Mouse (Mus musculus) thymus, adult 18-20 months (tissue): ENCODE results near the gene Klhl3.

Source experiments
- DNase-seq, 2 experiments: peaks; one replicate each; pipeline ENCODE4 v3.0.0; 2022; ENCODE audit warnings: mixed read lengths in 2 of 2

Klhl3 gene

GRCm38 (mm10) chr13:58012067-58012925, 101.1 kb downstream of the Klhl3 start:
- DNase-seq: no peak

DNA sequence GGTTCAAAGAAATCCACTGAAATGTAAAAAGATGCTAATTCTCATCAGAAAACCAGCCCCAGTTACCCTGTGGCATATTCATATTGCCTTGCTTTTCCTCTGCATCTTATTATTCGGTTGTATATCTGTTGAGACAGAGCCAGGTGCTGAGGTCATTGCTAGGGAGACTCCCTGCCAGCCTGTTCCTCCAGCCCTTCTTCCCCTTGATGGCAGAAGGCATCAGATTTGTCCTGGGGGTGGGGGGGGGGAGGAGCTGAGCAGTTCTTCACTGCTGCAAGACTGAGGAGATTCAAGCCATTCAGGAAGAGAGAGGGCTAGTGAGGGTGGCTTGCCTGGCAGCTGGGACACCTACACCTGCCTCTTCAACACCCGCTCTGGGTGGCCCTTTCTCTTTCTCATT, 101.9 kb downstream of the Klhl3 start:
- no peak for DNase-seq

GRCm38 (mm10) chr13:58010416-58010815, 103.0 kb downstream of the Klhl3 start:
- DNase-seq: no peak

DNA sequence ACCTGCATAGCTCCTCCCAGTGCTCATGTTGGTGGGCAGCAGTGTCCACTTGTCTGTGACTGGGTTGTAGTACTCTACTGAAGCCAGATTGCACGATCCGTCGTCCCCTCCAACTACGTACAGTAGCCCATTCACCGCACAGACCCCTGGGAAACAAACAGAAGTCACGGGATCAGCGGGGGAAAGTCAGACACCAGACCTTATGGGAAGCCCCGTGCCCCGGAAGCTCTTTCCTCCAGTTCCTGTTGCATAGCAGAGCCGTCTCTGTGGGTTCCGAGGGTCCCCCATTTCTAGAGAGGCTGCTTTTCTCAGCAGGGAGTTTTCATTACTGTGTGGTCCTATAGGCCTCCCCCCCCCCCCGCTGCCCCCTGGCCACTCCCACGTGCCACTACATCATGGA, 104.1 kb downstream of the Klhl3 start:
- no peak for DNase-seq

- DNase-seq: no peak
Observed at GRCm38 (mm10) chr13:58008038-58008364, 105.4 kb downstream of the Klhl3 start.

DNA sequence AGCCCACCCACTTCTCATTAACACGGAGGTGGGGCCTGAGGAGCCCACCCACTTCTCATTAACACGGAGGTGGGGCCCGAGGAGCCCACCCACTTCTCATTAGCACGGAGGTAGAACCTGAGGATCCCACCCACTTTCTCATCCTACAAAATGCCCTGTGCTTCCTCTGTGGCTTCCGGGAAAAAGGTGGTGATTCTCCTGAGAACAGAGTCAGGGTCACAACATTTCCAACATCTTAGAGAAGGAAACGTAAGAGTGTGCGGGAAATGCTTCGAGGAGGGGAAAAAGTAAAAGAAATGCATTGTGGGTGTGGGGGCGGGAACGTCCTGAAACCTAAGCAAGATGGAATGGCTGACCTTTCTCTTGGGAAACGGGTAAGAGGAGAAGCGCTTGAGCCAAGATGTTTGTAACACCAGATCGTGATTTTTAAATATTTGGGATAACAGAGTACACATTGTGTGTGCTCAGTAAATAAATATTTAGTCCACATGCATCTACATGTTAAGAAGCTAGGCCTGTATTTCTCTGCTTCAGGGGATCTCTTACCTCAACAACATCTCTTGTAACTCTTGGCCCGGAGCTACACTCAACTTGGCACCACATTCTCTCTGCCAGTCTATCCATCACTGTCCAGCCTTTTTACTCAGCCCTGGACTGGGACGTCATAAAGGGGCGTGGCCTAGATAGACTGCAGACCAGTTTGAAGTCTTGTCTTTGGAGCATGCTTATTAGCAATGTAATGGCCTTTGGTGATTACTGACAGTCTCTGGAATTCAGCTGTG, 105.9 kb downstream of the Klhl3 start:
- no peak for DNase-seq

DNA sequence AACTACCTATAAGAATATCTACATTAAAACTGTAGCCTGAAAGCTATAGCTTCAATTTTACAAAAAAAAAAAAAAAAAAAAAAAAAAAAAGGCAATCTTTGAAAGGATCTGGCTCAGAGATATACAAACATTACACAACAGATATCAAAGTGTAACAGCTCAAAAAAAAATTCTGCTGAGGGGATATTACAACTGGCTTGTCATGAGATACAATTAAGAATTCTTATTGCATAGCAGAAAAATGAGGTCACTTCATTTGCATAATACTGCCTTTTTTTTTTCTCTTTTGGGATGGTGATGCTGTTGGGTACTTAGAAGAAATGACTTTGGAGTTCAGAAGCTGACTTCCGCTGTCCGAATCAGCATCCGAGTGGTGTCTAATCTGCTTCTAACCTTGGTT, 111.6 kb downstream of the Klhl3 start:
- DNase-seq: no peak

DNA sequence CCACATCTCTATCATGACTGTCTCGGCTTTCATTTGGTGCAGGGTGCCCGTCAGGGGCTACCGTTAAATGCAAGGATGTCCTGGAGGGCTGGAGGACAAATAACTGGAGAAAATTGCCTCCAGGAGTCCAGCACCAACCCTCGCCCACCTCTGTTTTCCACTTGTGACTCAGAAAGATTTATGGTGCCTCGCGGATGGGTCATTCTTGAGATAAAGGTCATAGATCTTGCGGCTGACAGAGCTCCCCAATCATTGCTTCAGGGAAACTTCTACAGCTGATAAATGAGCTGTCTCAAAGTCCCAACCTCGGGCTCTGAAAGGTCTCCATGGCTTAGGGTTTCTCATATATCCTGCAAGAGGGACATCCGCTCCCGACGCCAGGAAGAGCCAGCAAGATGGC, 116.9 kb downstream of the Klhl3 start:
- no peak for DNase-seq

DNA sequence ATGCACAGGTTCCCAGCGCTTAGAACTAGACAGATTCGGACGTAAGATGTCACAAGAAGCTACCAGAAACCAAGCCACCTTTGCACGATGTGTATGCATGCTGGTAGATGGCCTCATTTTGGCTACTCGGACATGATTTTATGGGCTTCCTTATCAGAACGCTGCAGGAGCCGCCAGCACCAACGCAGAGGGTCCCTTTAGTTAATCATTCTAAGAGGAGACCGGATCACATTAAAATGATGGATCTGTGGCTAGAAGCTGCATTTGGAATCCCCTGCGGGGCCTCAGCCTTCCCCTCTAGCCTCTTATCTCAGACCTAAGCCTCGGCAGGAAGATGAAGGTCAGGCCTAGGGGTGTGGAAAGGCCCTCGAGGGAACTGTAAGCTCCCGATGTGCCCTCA, 117.5 kb downstream of the Klhl3 start:
- no peak for DNase-seq

GRCm38 (mm10) chr13:57984637-57985036, 128.8 kb downstream of the Klhl3 start:
- no peak for DNase-seq

DNA sequence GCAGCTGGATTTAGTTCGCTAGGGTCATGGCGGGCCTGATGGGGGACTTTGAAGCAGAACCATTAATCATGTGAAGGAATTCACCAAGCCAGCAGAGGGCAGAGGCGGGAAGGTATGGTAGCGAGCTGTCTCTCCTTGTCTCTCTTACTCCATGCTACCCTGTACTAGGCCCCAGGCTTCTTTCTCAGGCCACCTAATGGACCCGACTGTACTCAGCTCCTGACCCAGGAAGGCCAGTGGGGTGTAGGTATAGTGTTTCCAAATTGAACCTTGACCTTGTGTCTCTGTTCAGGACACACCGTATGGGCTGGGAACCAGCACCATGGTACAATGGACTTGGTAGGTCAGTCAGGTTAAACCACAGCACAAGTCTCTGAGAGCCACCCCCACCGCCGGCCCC, 129.2 kb downstream of the Klhl3 start:
- no peak for DNase-seq

DNA sequence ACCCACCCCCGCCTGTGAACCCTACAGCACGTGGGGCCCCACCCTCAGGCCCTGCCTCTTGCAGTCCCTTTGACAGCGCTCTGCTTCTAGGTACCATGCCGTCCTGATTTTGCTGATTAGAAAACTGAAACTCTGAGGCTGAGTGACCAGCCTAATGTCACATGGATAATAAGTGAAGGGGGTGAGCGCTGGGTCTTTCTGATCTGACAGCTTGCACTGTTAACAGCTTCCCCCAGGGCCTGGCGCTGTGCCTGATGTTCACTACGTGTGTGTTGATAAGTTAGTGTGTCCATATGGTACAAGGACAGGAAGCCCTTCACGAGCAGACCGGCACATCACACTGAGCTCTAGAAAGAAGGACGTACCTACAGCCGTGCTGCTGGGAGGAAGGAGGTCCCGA, 130.1 kb downstream of the Klhl3 start:
- DNase-seq: no peak

- no peak for DNase-seq
Observed at GRCm38 (mm10) chr13:57982904-57983303, 130.5 kb downstream of the Klhl3 start.

GRCm38 (mm10) chr13:57980679-57981078, 132.7 kb downstream of the Klhl3 start:
- no peak for DNase-seq

GRCm38 (mm10) chr13:57980071-57980470, 133.3 kb downstream of the Klhl3 start:
- DNase-seq: no peak

DNA sequence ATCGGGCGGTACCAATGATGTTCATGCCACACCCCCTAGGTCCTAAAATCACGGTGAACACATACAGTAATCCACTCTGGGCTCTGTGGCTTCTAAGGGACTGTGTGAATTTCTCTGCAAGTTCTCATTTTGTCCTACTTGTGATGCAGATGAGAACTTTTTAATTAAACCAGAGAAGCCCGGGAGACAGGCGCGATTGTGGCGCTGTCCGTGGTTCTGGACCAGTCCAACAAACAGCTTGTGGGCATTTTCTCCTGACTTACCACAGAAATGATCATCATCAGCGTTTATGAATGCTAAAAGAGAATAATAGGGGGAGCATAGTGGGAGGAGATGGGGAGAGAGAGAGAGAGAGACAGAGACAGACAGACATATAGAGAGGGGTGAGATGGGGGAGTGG, 134.5 kb downstream of the Klhl3 start:
- DNase-seq: no peak

- DNase-seq: no peak
Observed at GRCm38 (mm10) chr13:57977721-57978120, 135.7 kb downstream of the Klhl3 start.

DNA sequence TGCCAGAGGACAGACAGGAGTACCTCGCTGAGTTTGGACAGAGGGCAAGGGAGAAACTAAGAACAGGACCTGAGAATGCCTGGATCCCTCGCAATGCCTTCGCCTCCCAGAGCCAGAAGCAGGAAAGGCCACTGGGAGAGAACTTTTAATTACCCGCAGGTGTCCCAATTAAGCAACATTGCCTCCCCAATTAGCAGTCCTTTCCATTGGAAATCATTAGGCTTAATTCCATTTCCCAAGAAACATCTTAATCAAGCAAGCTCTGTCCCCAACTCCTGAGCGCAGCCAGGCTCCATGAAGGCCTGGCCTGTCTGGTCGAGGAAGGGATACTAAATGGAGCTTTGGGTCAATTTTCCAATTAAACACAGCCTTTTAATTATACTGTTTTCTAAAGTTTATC, 147.7 kb downstream of the Klhl3 start:
- no peak for DNase-seq

- no peak for DNase-seq
Observed at GRCm38 (mm10) chr13:57960254-57960653, 153.1 kb downstream of the Klhl3 start.

- DNase-seq: no peak
Observed at GRCm38 (mm10) chr13:57959806-57960205, 153.6 kb downstream of the Klhl3 start.
